In the genomic region with DNA sequence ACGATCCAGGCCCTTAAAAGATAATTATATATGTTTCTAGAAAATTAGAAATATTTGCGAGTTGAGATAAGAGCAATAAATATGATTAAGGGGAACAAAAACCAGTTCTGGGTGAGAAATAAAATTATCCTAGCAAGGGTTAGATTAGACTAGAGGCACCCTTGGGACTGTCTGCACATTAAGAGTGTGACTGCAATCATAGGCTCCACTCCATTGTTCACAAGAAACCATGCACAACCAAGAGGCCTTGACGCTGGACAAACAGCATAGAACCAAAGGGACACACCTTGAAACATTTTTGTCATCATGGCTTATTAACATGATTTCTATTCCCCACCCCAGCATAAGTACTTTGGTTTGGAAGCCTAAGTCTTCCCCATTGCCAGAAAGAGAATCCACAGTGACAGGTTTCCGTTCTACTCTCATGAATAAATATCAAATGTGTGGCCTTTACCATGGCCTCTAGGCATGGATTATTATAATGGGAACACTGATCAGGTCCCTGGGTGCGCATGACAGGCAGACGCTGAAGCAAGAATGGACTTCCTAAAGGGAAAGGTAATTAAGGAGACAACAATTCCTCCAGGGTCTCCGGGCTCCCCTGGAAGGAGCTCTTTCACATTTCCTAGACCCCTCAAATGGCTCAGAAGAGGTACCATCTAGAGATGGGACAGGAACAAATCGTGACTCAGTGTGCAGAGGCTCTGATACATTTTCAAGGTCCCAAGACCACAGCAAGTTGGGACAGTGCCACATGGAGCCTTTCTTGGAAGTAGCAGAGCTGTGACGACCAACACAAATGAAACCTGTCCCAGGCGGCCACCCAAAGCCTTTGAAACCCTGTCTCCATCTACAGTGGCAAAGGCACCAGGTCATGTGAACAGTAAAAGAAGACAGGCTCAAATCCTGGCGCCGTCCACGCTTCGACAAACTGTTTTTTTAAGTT, we compare ENCODE assay signal across 31 mouse cellular contexts. TPM values are rescaled to one million over a fixed set of nuclear protein-coding genes. Genes with fewer than 3 reads are reported as not detected.
DNase-seq lines count a peak whose midpoint lies in the region; ATAC-seq and TF ChIP-seq lines count a peak whose summit lies in the region.
"Had no signal": no experiment of that assay in that cellular context is flagged by ENCODE, and none has a peak within 500 bp of the region (broad histone marks: within the 10 kb centered on the region; RNA-seq: fewer than 3 reads in every experiment).

No protein-coding gene starts in this region.

- no peak overlapping the region for H3K4me2 ChIP-seq in hindbrain, embryonic 11.5 days (replicated peaks; ENCODE audit: low read depth, low read length)
- H3K4me2 ChIP-seq in hindbrain, embryonic 16.5 days (ENCODE audit: low read length): no peak overlapping the region
- H3K4me2 ChIP-seq in midbrain, embryonic 12.5 days (replicated peaks): no peak overlapping the region
- H3K4me2 ChIP-seq in midbrain, postnatal 0 days (ENCODE audit: low read depth, low read length, poor library complexity, severe bottlenecking): no peak overlapping the region
- H3K4me2 ChIP-seq in midbrain, embryonic 15.5 days: no peak overlapping the region
- H3K4me2 ChIP-seq: heart, embryonic 15.5 days; hindbrain, embryonic 15.5 days; limb, embryonic 15.5 days; liver, embryonic 13.5 days; neural tube, embryonic 13.5 days had no signal

- peak overlapping the region; percentile 24; the same call in 1 of the 2 replicates for H3K27ac ChIP-seq in hindbrain, embryonic 11.5 days (ENCODE audit: low read depth, low read length)
- no peak overlapping the region for H3K27ac ChIP-seq in hindbrain, embryonic 16.5 days (ENCODE audit: low read depth, low read length)
- H3K27ac ChIP-seq in midbrain, embryonic 12.5 days (replicated peaks): peak overlapping the region; percentile 5; the same call in 1 of the 2 replicates
- H3K27ac ChIP-seq in midbrain, postnatal 0 days (ENCODE audit: low read depth, low read length): no peak overlapping the region
- H3K27ac ChIP-seq in midbrain, embryonic 15.5 days: no peak overlapping the region
- H3K27ac ChIP-seq: heart, embryonic 15.5 days; hindbrain, embryonic 15.5 days; limb, embryonic 10.5 days; limb, embryonic 15.5 days; liver, embryonic 13.5 days; neural tube, embryonic 13.5 days had no signal

- no peak overlapping the region for H3K4me3 ChIP-seq in hindbrain, embryonic 11.5 days (ENCODE audit: low read depth, low read length)
- no peak overlapping the region for H3K4me3 ChIP-seq in hindbrain, embryonic 16.5 days (ENCODE audit: low read length)
- H3K4me3 ChIP-seq in midbrain, embryonic 12.5 days: no peak overlapping the region
- no peak overlapping the region for H3K4me3 ChIP-seq in midbrain, postnatal 0 days (ENCODE audit: low read depth, low read length)
- H3K4me3 ChIP-seq in midbrain, embryonic 15.5 days: no peak overlapping the region
- H3K4me3 ChIP-seq: erythroblast, embryonic 14.5 days; heart, embryonic 15.5 days; hindbrain, embryonic 15.5 days; limb, embryonic 10.5 days; limb, embryonic 15.5 days; liver, embryonic 13.5 days; neural tube, embryonic 13.5 days had no signal

- H3K9me3 ChIP-seq in hindbrain, embryonic 11.5 days (ENCODE audit: control insufficient read depth, low read length): no peaks in the 10 kb centered on the region
- H3K9me3 ChIP-seq in hindbrain, embryonic 16.5 days (ENCODE audit: control insufficient read depth, low read length): no peaks in the 10 kb centered on the region
- H3K9me3 ChIP-seq in midbrain, embryonic 12.5 days: no peaks in the 10 kb centered on the region
- no peaks in the 10 kb centered on the region for H3K9me3 ChIP-seq in midbrain, postnatal 0 days (ENCODE audit: low read length)
- H3K9me3 ChIP-seq in midbrain, embryonic 15.5 days: no peaks in the 10 kb centered on the region
- H3K9me3 ChIP-seq: heart, embryonic 15.5 days; hindbrain, embryonic 15.5 days; limb, embryonic 10.5 days; limb, embryonic 15.5 days; liver, embryonic 13.5 days; neural tube, embryonic 13.5 days had no signal

- no peak for DNase-seq in hindbrain, embryonic 11.5 days (ENCODE audit: low spot score)
- DNase-seq in midbrain, postnatal 0 days (ENCODE audit: low spot score): no peak
- peak; percentile 54 for DNase-seq in adrenal gland, postnatal 10 days
- no peak for DNase-seq in right cerebral cortex, postnatal 4 days
- no peak for DNase-seq in cerebellum, adult 18-20 months
- DNase-seq: cerebellum, adult 2 months; cerebellum, postnatal 14 days; kidney, adult 9 months; kidney, postnatal 10 days; layer of hippocampus, adult 9-11 months; liver, embryonic 13.5 days; lung, adult 18-20 months; retina, postnatal 1 day; right cerebral cortex, postnatal 14 days; spleen, adult 18-20 months; thymus, adult 18-20 months; thymus, postnatal 25 days had no signal

- TF ChIP-seq CTCF in midbrain, postnatal 0 days (IDR thresholded peaks at IDR 0.05): no peak

- no peaks in the 10 kb centered on the region for H3K27me3 ChIP-seq in hindbrain, embryonic 11.5 days (ENCODE audit: control insufficient read depth, insufficient read depth, low read length)
- no peaks in the 10 kb centered on the region for H3K27me3 ChIP-seq in hindbrain, embryonic 16.5 days (replicated peaks; ENCODE audit: control insufficient read depth, insufficient read depth, low read length)
- H3K27me3 ChIP-seq in midbrain, embryonic 12.5 days: no peaks in the 10 kb centered on the region
- no peaks in the 10 kb centered on the region for H3K27me3 ChIP-seq in midbrain, postnatal 0 days (ENCODE audit: insufficient read depth, low read length)
- H3K27me3 ChIP-seq in midbrain, embryonic 15.5 days (replicated peaks): no peaks in the 10 kb centered on the region
- H3K27me3 ChIP-seq: heart, embryonic 15.5 days; hindbrain, embryonic 15.5 days; limb, embryonic 15.5 days; liver, embryonic 13.5 days had no signal

- H3K9ac ChIP-seq in hindbrain, embryonic 11.5 days (ENCODE audit: low read depth, low read length): no peak overlapping the region
- no peak overlapping the region for H3K9ac ChIP-seq in hindbrain, embryonic 16.5 days (ENCODE audit: low read depth, low read length)
- no peak overlapping the region for H3K9ac ChIP-seq in midbrain, embryonic 12.5 days (replicated peaks)
- H3K9ac ChIP-seq in midbrain, postnatal 0 days (replicated peaks; ENCODE audit: low read length, poor library complexity, severe bottlenecking): no peak overlapping the region
- no peak overlapping the region for H3K9ac ChIP-seq in midbrain, embryonic 15.5 days
- H3K9ac ChIP-seq: heart, embryonic 15.5 days; hindbrain, embryonic 15.5 days; limb, embryonic 15.5 days; liver, embryonic 13.5 days; neural tube, embryonic 13.5 days had no signal

- no peaks in the 10 kb centered on the region for H3K36me3 ChIP-seq in hindbrain, embryonic 11.5 days (ENCODE audit: control insufficient read depth, insufficient read depth, low read length)
- H3K36me3 ChIP-seq in hindbrain, embryonic 16.5 days (ENCODE audit: control insufficient read depth, insufficient read depth, low read length): no peaks in the 10 kb centered on the region
- H3K36me3 ChIP-seq in midbrain, embryonic 12.5 days: no peaks in the 10 kb centered on the region
- no peaks in the 10 kb centered on the region for H3K36me3 ChIP-seq in midbrain, postnatal 0 days (ENCODE audit: insufficient read depth, low read length)
- H3K36me3 ChIP-seq in midbrain, embryonic 15.5 days (replicated peaks): no peaks in the 10 kb centered on the region
- H3K36me3 ChIP-seq: G1E; heart, embryonic 15.5 days; hindbrain, embryonic 15.5 days; limb, embryonic 10.5 days; limb, embryonic 15.5 days; liver, embryonic 13.5 days; neural tube, embryonic 13.5 days had no signal

- WGBS in hindbrain, embryonic 11.5 days: 84% methylated on average over 14 of the region's 14 CpGs
- 71% methylated on average over 14 of the region's 14 CpGs for WGBS in hindbrain, embryonic 16.5 days
- 80% methylated on average over 14 of the region's 14 CpGs for WGBS in midbrain, embryonic 12.5 days
- WGBS in midbrain, postnatal 0 days: 63% methylated on average over 14 of the region's 14 CpGs
- WGBS in midbrain, embryonic 15.5 days: 67% methylated on average over 14 of the region's 14 CpGs

- peak; percentile 53; the same call in 1 of the 2 replicates for ATAC-seq in hindbrain, embryonic 11.5 days (ENCODE audit: low FRiP score)
- ATAC-seq in hindbrain, embryonic 16.5 days: no peak
- ATAC-seq in midbrain, embryonic 12.5 days (ENCODE audit: low FRiP score, low read depth): peak; percentile 64
- no peak for ATAC-seq in midbrain, postnatal 0 days (ENCODE audit: low FRiP score)
- peak; percentile 23; the same call in 1 of the 2 replicates for ATAC-seq in midbrain, embryonic 15.5 days (replicated peaks)
- ATAC-seq: forebrain, embryonic 16.5 days; intestine, postnatal 0 days; lung, postnatal 0 days had no signal

- H3K4me1 ChIP-seq in hindbrain, embryonic 11.5 days (replicated peaks; ENCODE audit: control insufficient read depth, insufficient read depth, low read length): no peaks in the 10 kb centered on the region
- H3K4me1 ChIP-seq in hindbrain, embryonic 16.5 days (ENCODE audit: control insufficient read depth, insufficient read depth, low read depth, low read length): peaks cover 16% of the 10 kb centered on the region
- H3K4me1 ChIP-seq in midbrain, embryonic 12.5 days: peaks cover 15% of the 10 kb centered on the region; the same call in 1 of the 2 replicates
- peaks cover 3% of the 10 kb centered on the region; the same call in 1 of the 2 replicates for H3K4me1 ChIP-seq in midbrain, postnatal 0 days (ENCODE audit: insufficient read depth, low read length)
- H3K4me1 ChIP-seq in midbrain, embryonic 15.5 days: peaks cover 22% of the 10 kb centered on the region

RNA-seq across cellular contexts. Expression of a gene that starts 26.6 kb away (rescaled TPM):
- polyA plus RNA-seq in hindbrain, embryonic 11.5 days (2014; fragmentation: Nextera tagmentation; extraction: Ambion mirVana): 8.6 and 9.5 TPM in 2 replicates
- polyA plus RNA-seq in hindbrain, embryonic 16.5 days (2015; fragmentation: Nextera tagmentation; extraction: Ambion mirVana): 15.8 and 16.3 TPM in 2 replicates
- 7.9 and 8.7 TPM in 2 replicates for polyA plus RNA-seq in midbrain, embryonic 12.5 days (2016; fragmentation: Nextera tagmentation; extraction: Ambion mirVana)
- total RNA-seq in midbrain, postnatal 0 days (2014; rRNA removed): 51.5 and 55.6 TPM in 2 replicates
- 16.5 and 16.9 TPM in 2 replicates for polyA plus RNA-seq in midbrain, postnatal 0 days (2015; fragmentation: Nextera tagmentation; extraction: Ambion mirVana)
- 10 to 100 TPM in 1 of 2 experiments, 1 to 10 TPM in 1; 9.7 to 11.4 TPM for total RNA-seq in adrenal gland, postnatal 10 days (2021)
- polyA plus RNA-seq in midbrain, embryonic 15.5 days (2015; fragmentation: Nextera tagmentation; extraction: Ambion mirVana): 16.9 and 17.6 TPM in 2 replicates
- total RNA-seq: G1E; megakaryocyte progenitor cell, adult 5-6 weeks had no signal
- polyA plus RNA-seq: erythroblast, embryonic 14.5 days; G1E had no signal

Comparison
In these comparisons a context has a peak if more than half of its experiments do, and no peak if none do; other contexts are left out.
1. ATAC-seq: peak in hindbrain, embryonic 11.5 days (single experiment), midbrain, embryonic 12.5 days (single experiment) and midbrain, embryonic 15.5 days (single experiment); none in hindbrain, embryonic 16.5 days (single experiment) and midbrain, postnatal 0 days (single experiment).
2. H3K27ac ChIP-seq: peak in hindbrain, embryonic 11.5 days (single experiment) and midbrain, embryonic 12.5 days (single experiment); none in hindbrain, embryonic 16.5 days (single experiment), midbrain, postnatal 0 days (single experiment) and midbrain, embryonic 15.5 days (single experiment).